Mouse (Mus musculus) CD4-positive, CD25-positive, alpha-beta regulatory T cell, adult 4 months (primary cell): ENCODE data around the gene Dcaf12l2. TPM values are rescaled to one million over a fixed set of nuclear protein-coding genes. Genes with fewer than 3 reads are reported as not detected.

Source experiments
- ATAC-seq: one replicate; pipeline ENCODE4 v1.8.0; 2017
- polyA plus RNA-seq, 2 experiments: library from polyadenylated mRNA; unstranded; fragments of 100-300 nt; shearing (Covaris generic); gene quantifications; one replicate each; pipeline ENCODE4 v1.2.1; 2017

Gene Dcaf12l2
- not detected for polyA plus RNA-seq

DNA sequence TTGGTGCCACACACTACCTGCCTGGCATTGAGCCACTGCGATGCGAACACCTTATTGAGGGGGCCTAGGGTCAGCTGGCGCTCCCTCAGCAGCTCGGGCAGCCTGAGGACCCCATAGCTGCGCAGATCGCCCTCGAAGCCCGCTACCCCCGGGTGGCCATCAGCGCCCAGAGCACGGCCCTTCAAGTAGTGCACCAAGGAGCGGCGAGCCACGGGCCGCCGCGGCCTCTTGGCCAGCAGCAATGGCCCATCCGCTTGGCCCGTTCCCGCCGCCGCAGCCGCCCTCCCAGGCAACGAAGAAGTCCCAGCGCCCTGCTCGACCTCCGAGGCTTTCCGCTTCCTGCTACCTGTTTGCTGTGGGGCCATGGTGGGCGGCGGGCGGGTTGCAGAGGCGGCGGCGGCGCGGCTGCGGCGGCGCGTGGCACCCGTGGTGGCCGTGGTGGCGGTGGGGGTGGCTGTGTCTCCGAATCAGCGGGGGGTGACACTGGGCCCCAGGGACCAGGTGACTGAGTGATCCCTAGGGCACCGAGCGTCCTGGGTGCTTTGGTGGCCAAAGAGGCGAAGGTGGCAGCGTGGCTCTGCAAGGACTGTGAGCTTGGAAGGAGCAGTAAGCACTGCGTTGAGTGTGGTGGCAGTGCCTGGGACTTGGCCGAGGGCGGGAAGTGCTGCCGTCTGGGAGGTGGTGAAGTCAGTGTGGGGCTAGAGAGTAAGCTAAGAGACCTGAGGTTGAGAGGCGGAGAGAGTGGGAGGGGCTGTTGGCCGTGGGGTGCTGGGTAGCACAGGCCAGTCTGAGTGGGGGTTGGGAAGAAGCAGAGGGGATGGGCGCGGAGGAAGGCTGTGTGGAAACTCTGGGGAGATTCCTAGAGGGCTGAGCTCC lies at the start of gene Dcaf12l2:
TSS of gene Dcaf12l2 (minus strand) at position 697 of the 876 bp plus-strand sequence.
- ATAC-seq, result no peak

DNA sequence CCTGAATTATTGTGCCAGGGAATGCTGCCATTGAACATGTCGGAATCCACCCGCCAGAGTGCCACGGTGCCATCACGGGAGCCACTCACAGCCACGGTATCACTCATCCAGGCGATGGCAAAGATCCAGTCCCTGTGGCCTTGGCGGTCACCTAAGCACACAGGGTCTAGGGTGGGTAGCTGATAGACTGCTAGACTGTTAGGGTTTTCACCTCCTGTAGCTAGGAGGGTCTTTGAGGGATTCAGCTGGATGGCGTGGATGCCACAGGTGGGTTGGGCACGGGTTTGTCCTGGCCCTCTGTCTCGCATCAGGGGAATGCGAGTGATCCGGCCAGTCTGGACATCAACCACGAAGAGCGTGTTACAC lies 879 bp downstream of the Dcaf12l2 start:
- no peak for ATAC-seq
